Comparison of ENCODE assay signal across 13 mouse cellular contexts in genomic region chr8:108716291-108716811, GRCm38 (mm10).
DNase-seq lines count a peak whose midpoint lies in the region; ATAC-seq lines count a peak whose summit lies in the region.
"Had no signal": no experiment of that assay in that cellular context is flagged by ENCODE, and none has a peak within 500 bp of the region (broad histone marks: within the 10 kb centered on the region; RNA-seq: fewer than 3 reads in every experiment).

No protein-coding gene starts in this region.

- ATAC-seq in forebrain, embryonic 15.5 days (replicated peaks), result no peak
- ATAC-seq in limb, embryonic 15.5 days (ENCODE audit: insufficient number of reproducible peaks, low FRiP score, low TSS enrichment, low read depth), result no peak
- ATAC-seq: activated CD4-positive, CD25-positive, alpha-beta regulatory T cell, adult 4 months had no signal

- 34% methylated on average over 7 of the region's 7 CpGs for WGBS in heart, embryonic 10.5 days
- WGBS in forebrain, embryonic 15.5 days, result 62% methylated on average over 7 of the region's 7 CpGs
- 27% methylated on average over 7 of the region's 7 CpGs for WGBS in limb, embryonic 15.5 days

- H3K4me3 ChIP-seq in heart, embryonic 10.5 days, result peak overlapping the region; percentile 91
- peak overlapping the region; percentile 60 for H3K4me3 ChIP-seq in forebrain, embryonic 15.5 days
- peak overlapping the region; percentile 71 for H3K4me3 ChIP-seq in limb, embryonic 15.5 days

- intact Hi-C loops in heart, postnatal 36 days (cut with DNase I), result loop anchor here (5.0 to 10.0 kb wide), 2 partner anchors 196 to 468 kb away; no protein-coding TSS in a partner anchor
- intact Hi-C loops in left cerebral cortex, postnatal 25 days (cut with DNase I), result loop anchor here (10.0 kb wide), 1 partner anchor 468 kb away; no protein-coding TSS in a partner anchor

- no peak for DNase-seq in heart, embryonic 10.5 days (ENCODE audit: low spot score)
- DNase-seq in heart, postnatal 36 days, result no peak
- DNase-seq in 3134 (ENCODE audit: extremely low read depth, insufficient read length, low spot score), result peak; percentile 60
- no peak for DNase-seq in left cerebral cortex, postnatal 25 days (ENCODE audit: low spot score in 2 of 2)
- DNase-seq in right cerebral cortex, adult 2 months (ENCODE audit: low spot score in 2 of 2), result no peak
- DNase-seq in left cerebral cortex, adult 11 months (ENCODE audit: low spot score), result no peak
- DNase-seq: B cell, adult 2 months; cerebellum, adult 11-12 months; thymus, postnatal 25 days had no signal

- no peaks in the 10 kb centered on the region for H3K9me3 ChIP-seq in heart, embryonic 10.5 days
- H3K9me3 ChIP-seq in forebrain, embryonic 15.5 days, result no peaks in the 10 kb centered on the region
- no peaks in the 10 kb centered on the region for H3K9me3 ChIP-seq in limb, embryonic 15.5 days

- H3K36me3 ChIP-seq in heart, embryonic 10.5 days, result no peaks in the 10 kb centered on the region
- H3K36me3 ChIP-seq in forebrain, embryonic 15.5 days, result no peaks in the 10 kb centered on the region
- no peaks in the 10 kb centered on the region for H3K36me3 ChIP-seq in limb, embryonic 15.5 days

- peak overlapping the region; percentile 23; the same call in 1 of the 2 replicates for H3K9ac ChIP-seq in forebrain, embryonic 15.5 days (replicated peaks)
- no peak overlapping the region for H3K9ac ChIP-seq in limb, embryonic 15.5 days
- H3K9ac ChIP-seq: liver, embryonic 14.5 days had no signal

- peak overlapping the region; percentile 85 for H3K4me2 ChIP-seq in forebrain, embryonic 15.5 days (replicated peaks)
- H3K4me2 ChIP-seq in limb, embryonic 15.5 days, result peak overlapping the region; percentile 92

- peaks cover 92% of the 10 kb centered on the region for H3K4me1 ChIP-seq in heart, embryonic 10.5 days
- peaks cover 59% of the 10 kb centered on the region for H3K4me1 ChIP-seq in forebrain, embryonic 15.5 days
- peaks cover 86% of the 10 kb centered on the region for H3K4me1 ChIP-seq in limb, embryonic 15.5 days

- peak overlapping the region; percentile 59 for H3K27ac ChIP-seq in heart, embryonic 10.5 days
- 0 out of 2 replicates have a peak overlapping the region, but pooled peaks have one; percentile 5 for H3K27ac ChIP-seq in forebrain, embryonic 15.5 days (replicated peaks)
- peak overlapping the region; percentile 95 for H3K27ac ChIP-seq in limb, embryonic 15.5 days
- H3K27ac ChIP-seq: liver, embryonic 14.5 days had no signal

- no peaks in the 10 kb centered on the region for H3K27me3 ChIP-seq in heart, embryonic 10.5 days (ENCODE audit: insufficient read depth, poor library complexity, severe bottlenecking)
- H3K27me3 ChIP-seq in forebrain, embryonic 15.5 days, result peaks cover 31% of the 10 kb centered on the region
- H3K27me3 ChIP-seq in limb, embryonic 15.5 days, result no peaks in the 10 kb centered on the region

Comparison
In these comparisons a context has a peak if more than half of its experiments do, and no peak if none do; other contexts are left out.
1. H3K27ac ChIP-seq: peak in every context shown above with its lines; median percentile 95 in limb, embryonic 15.5 days; 59 in heart, embryonic 10.5 days; 5 in forebrain, embryonic 15.5 days.